Mouse (Mus musculus) CH12.LX (cell line): ENCODE results near the gene Spag6. TPM values are rescaled to one million over a fixed set of nuclear protein-coding genes. Genes with fewer than 3 reads are reported as not detected.

Experiments
- DNase-seq: peaks from one replicate; pipeline ENCODE4 v3.0.0-alpha.2; 2013; ENCODE audit errors: extremely low read depth
- H3K27ac ChIP-seq: 2 replicates; pipeline ENCODE4 v1.5.1; 2012; ENCODE audit warnings: low read depth, mild to moderate bottlenecking, control low read depth, moderate library complexity; ENCODE audit not compliant: insufficient read depth
- H3K27me3 ChIP-seq: replicated peaks from 2 replicates; pipeline ENCODE3; 2012; ENCODE audit warnings: inconsistent platforms
- H3K36me3 ChIP-seq, 2 experiments: replicated peaks in 1 of 2; 2 replicates each; pipeline versions ENCODE3 to v1.6.1; 2012; ENCODE audit warnings: inconsistent platforms in 1 of 2, low read length in 1 of 2, mild to moderate bottlenecking in 1 of 2, mixed read lengths in 1 of 2, moderate library complexity in 1 of 2; ENCODE audit not compliant: control insufficient read depth in 1 of 2, insufficient read depth in 1 of 2
- H3K4me1 ChIP-seq, 2 experiments: 2 replicates each; pipeline ENCODE4 v1.6.1; 2012; ENCODE audit warnings: inconsistent platforms in 1 of 2, moderate library complexity in 1 of 2; ENCODE audit not compliant: insufficient read depth in 2 of 2, control insufficient read depth in 1 of 2
- H3K4me2 ChIP-seq: 2 replicates; pipeline ENCODE4 v1.6.1; 2012; ENCODE audit warnings: low read depth, mild to moderate bottlenecking, control low read depth; ENCODE audit not compliant: poor library complexity, insufficient read depth, severe bottlenecking
- H3K4me3 ChIP-seq, 3 experiments: fragments of 150-350 bp in 1 of 3; sonication (generic) in 1 of 3; replicated peaks in 1 of 3; 2 replicates each; pipeline versions ENCODE3 to v1.5.1; 2011 to 2012; ENCODE audit warnings: low read depth in 2 of 3, low read length in 2 of 3, mild to moderate bottlenecking in 2 of 3, moderate library complexity in 2 of 3, control low read depth in 1 of 3, improper control_type of control experiment in 1 of 3, inconsistent platforms in 1 of 3, mixed read lengths in 1 of 3; ENCODE audit not compliant: poor library complexity in 1 of 3
- H3K79me2 ChIP-seq: replicated peaks from 2 replicates; pipeline ENCODE4 v1.6.1; 2012; ENCODE audit warnings: mild to moderate bottlenecking, moderate library complexity; ENCODE audit not compliant: control insufficient read depth, poor library complexity, insufficient read depth, severe bottlenecking; ENCODE audit errors: extremely low read depth
- H3K9ac ChIP-seq: 2 replicates; pipeline ENCODE4 v1.6.1; 2012; ENCODE audit warnings: low read depth, mild to moderate bottlenecking, control low read depth, moderate library complexity; ENCODE audit not compliant: insufficient read depth
- H3K9me3 ChIP-seq: replicated peaks from 2 replicates; pipeline ENCODE3; 2012; ENCODE audit warnings: low read length, inconsistent platforms, mixed read lengths
- BHLHE40 ChIP-seq: IDR thresholded peaks from 2 replicates; pipeline ENCODE4 v1.6.1; 2011; ENCODE audit warnings: mild to moderate bottlenecking, low read depth, low read length, improper control_type of control experiment
- CHD2 ChIP-seq: IDR thresholded peaks from 2 replicates; pipeline ENCODE4 v1.6.1; 2011; ENCODE audit warnings: low read length, improper control_type of control experiment
- E2F4 ChIP-seq: IDR thresholded peaks from 2 replicates; pipeline ENCODE4 v1.6.1; 2011; ENCODE audit warnings: low read depth, low read length, improper control_type of control experiment; ENCODE audit not compliant: insufficient replicate concordance
- ETS1 ChIP-seq: conservative IDR thresholded peaks from 2 replicates; pipeline ENCODE4 v1.6.1; 2012; ENCODE audit warnings: low read depth, mild to moderate bottlenecking, inconsistent platforms, low read length, improper control_type of control experiment, moderate library complexity
- HCFC1 ChIP-seq: IDR thresholded peaks from 2 replicates; pipeline ENCODE4 v1.6.1; 2012; ENCODE audit warnings: low read depth, mild to moderate bottlenecking, inconsistent platforms, low read length, improper control_type of control experiment
- IRF4 ChIP-seq: IDR thresholded peaks from 2 replicates; pipeline ENCODE4 v1.6.1; 2014; ENCODE audit warnings: low read depth, mild to moderate bottlenecking, inconsistent platforms, low read length, improper control_type of control experiment
- JUN ChIP-seq: IDR thresholded peaks from 2 replicates; pipeline ENCODE4 v1.6.1; 2011; ENCODE audit warnings: low read depth, mild to moderate bottlenecking, low read length, improper control_type of control experiment, moderate library complexity; ENCODE audit not compliant: insufficient read depth
- JUND ChIP-seq: conservative IDR thresholded peaks from 2 replicates; pipeline ENCODE4 v1.6.1; 2011; ENCODE audit warnings: low read depth, low read length, improper control_type of control experiment
- KAT2A ChIP-seq: IDR thresholded peaks from 2 replicates; pipeline ENCODE4 v1.6.1; 2012; ENCODE audit warnings: low read length, improper control_type of control experiment, inconsistent platforms; ENCODE audit not compliant: insufficient replicate concordance
- MAFK ChIP-seq: IDR thresholded peaks from 2 replicates; pipeline ENCODE4 v1.6.1; 2011; ENCODE audit warnings: low read length, improper control_type of control experiment; ENCODE audit not compliant: insufficient replicate concordance
- MAZ ChIP-seq: IDR thresholded peaks from 2 replicates; pipeline ENCODE4 v1.6.1; 2012; ENCODE audit warnings: low read depth, mild to moderate bottlenecking, inconsistent platforms, low read length, improper control_type of control experiment, moderate library complexity
- MXI1 ChIP-seq: IDR thresholded peaks from 2 replicates; pipeline ENCODE4 v1.6.1; 2011; ENCODE audit warnings: mild to moderate bottlenecking, low read depth, low read length, improper control_type of control experiment
- MYC ChIP-seq: IDR thresholded peaks from 2 replicates; pipeline ENCODE4 v1.6.1; 2011; ENCODE audit warnings: low read depth, mild to moderate bottlenecking, improper control_type of control experiment, low read length
- NELFE ChIP-seq: IDR thresholded peaks from 2 replicates; pipeline ENCODE4 v1.6.1; 2011; ENCODE audit warnings: low read depth, low read length, improper control_type of control experiment
- NRF1 ChIP-seq: IDR thresholded peaks from 2 replicates; pipeline ENCODE4 v1.6.1; 2014; ENCODE audit warnings: low read depth, mild to moderate bottlenecking, inconsistent platforms, low read length, improper control_type of control experiment, moderate library complexity
- PAX5 ChIP-seq: IDR thresholded peaks from 2 replicates; pipeline ENCODE4 v1.6.1; 2012; ENCODE audit warnings: low read length, inconsistent platforms, mixed read lengths
- POLR2AphosphoS2 ChIP-seq: IDR thresholded peaks from 2 replicates; pipeline ENCODE4 v1.6.1; 2011; ENCODE audit warnings: low read depth, low read length, improper control_type of control experiment
- RAD21 ChIP-seq: IDR thresholded peaks from 2 replicates; pipeline ENCODE4 v1.6.1; 2011; ENCODE audit warnings: low read depth, mild to moderate bottlenecking, low read length, improper control_type of control experiment, moderate library complexity
- RCOR1 ChIP-seq: conservative IDR thresholded peaks from 2 replicates; pipeline ENCODE4 v1.6.1; 2012; ENCODE audit warnings: low read depth, mild to moderate bottlenecking, inconsistent platforms, low read length, improper control_type of control experiment
- TBP ChIP-seq: conservative IDR thresholded peaks from 2 replicates; pipeline ENCODE4 v1.6.1; 2011; ENCODE audit warnings: low read depth, low read length, improper control_type of control experiment
- TCF12 ChIP-seq: IDR thresholded peaks from 2 replicates; pipeline ENCODE4 v1.6.1; 2014; ENCODE audit warnings: low read depth, mild to moderate bottlenecking, inconsistent platforms, low read length, improper control_type of control experiment
- UBTF ChIP-seq: IDR thresholded peaks from 2 replicates; pipeline ENCODE4 v1.6.1; 2012; ENCODE audit warnings: low read depth, mild to moderate bottlenecking, inconsistent platforms, low read length, improper control_type of control experiment, moderate library complexity
- USF1 ChIP-seq: IDR thresholded peaks from 2 replicates; pipeline ENCODE4 v1.6.1; 2014; ENCODE audit warnings: low read depth, mild to moderate bottlenecking, inconsistent platforms, low read length, improper control_type of control experiment
- USF2 ChIP-seq: conservative IDR thresholded peaks from 2 replicates; pipeline ENCODE4 v1.6.1; 2011; ENCODE audit warnings: low read depth, low read length, improper control_type of control experiment
- ZC3H11A ChIP-seq: IDR thresholded peaks from 2 replicates; pipeline ENCODE4 v1.6.1; 2012; ENCODE audit warnings: low read depth, mild to moderate bottlenecking, inconsistent platforms, low read length, improper control_type of control experiment
- ZKSCAN1 ChIP-seq: IDR thresholded peaks from 2 replicates; pipeline ENCODE4 v1.6.1; 2012; ENCODE audit warnings: low read depth, inconsistent platforms, low read length, improper control_type of control experiment, borderline replicate concordance
- ZMIZ1 ChIP-seq: IDR thresholded peaks from 2 replicates; pipeline ENCODE4 v1.6.1; 2012; ENCODE audit warnings: low read depth, mild to moderate bottlenecking, inconsistent platforms, low read length, improper control_type of control experiment
- dilution Hi-C: fragments of 300-500 bp; cut with MboI; formaldehyde crosslinking; loops from 2 replicates; pipeline ENCODE4 v1.14.3; 2020; ENCODE audit warnings: low sequenced_read_pairs; ENCODE audit not compliant: extremely low pct_unique_long_range_greater_than_20kb, extremely low pct_ligation_motif_present
- in situ Hi-C: fragments of 300-500 bp; cut with MboI; formaldehyde crosslinking; loops from 3 replicates; pipeline ENCODE4 v1.14.3; 2019; ENCODE audit warnings: low sequenced_read_pairs, low pct_ligation_motif_present, low pct_unique_long_range_greater_than_20kb, mixed read lengths
- polyA plus RNA-seq: library from polyadenylated mRNA; unstranded; fragments of >175 nt; gene quantifications from 2 replicates; pipeline ENCODE4 v1.2.1, GENCODE M21; 2012; ENCODE audit warnings: low read depth; ENCODE audit not compliant: insufficient read length
- total RNA-seq, 2 experiments: library from RNA; depleted of rRNA; stranded (reverse); fragments of 300-350 nt in 1 of 2; fragments of >200 nt in 1 of 2; gene quantifications; 2 replicates each; pipeline ENCODE4 v1.2.3; 2012 to 2014

Gene Spag6
- total and polyA plus RNA-seq, 3 experiments = 0.34 TPM; not detected in 2

- TF ChIP-seq TCF12 = no peak
- no peak for TF ChIP-seq MAZ
- TF ChIP-seq RCOR1 = no peak
- TF ChIP-seq NRF1 = no peak
- TF ChIP-seq PAX5 = no peak
- no peak for TF ChIP-seq ZC3H11A
- TF ChIP-seq POLR2AphosphoS2 = no peak
- TF ChIP-seq RAD21 = no peak
- TF ChIP-seq IRF4 = no peak
- TF ChIP-seq NELFE = no peak
- no peak for TF ChIP-seq CHD2
- TF ChIP-seq KAT2A = no peak
- TF ChIP-seq ETS1 = no peak
- H3K79me2 ChIP-seq = no peaks in the 10 kb centered on the region
- peaks cover 2% of the 10 kb centered on the region for H3K9me3 ChIP-seq
- H3K27ac ChIP-seq = no peak overlapping the region
- dilution Hi-C loops = no loop called here
- H3K4me1 ChIP-seq = peaks cover 0 to 7% of the 10 kb centered on the region in 2 experiments; a peak in 1 of 4 replicates
- no peak overlapping the region for H3K4me3 ChIP-seq
- peaks cover 2% of the 10 kb centered on the region for H3K27me3 ChIP-seq
- no peaks in the 10 kb centered on the region for H3K36me3 ChIP-seq
- no peak overlapping the region for H3K4me2 ChIP-seq
- no peak for DNase-seq
- in situ Hi-C loops = loop anchor here (25.0 kb wide), 2 partner anchors 310 to 660 kb away; partner anchors contain the start of genes A930004D18Rik, Dnajc1 and Skida1
- H3K9ac ChIP-seq = no peak overlapping the region
Measured at GRCm38 (mm10) chr2:18697591-18698244, 3.9 kb downstream of the Spag6 start.

- dilution Hi-C loops = no loop called here
- Histone ChIP-seq H3K9ac (no peak overlapping the region), H3K4me3 (no peak overlapping the region), H3K4me2 (no peak overlapping the region), H3K36me3 (no peaks in the 10 kb centered on the region), H3K79me2 (no peaks in the 10 kb centered on the region), H3K9me3 (peaks cover 2% of the 10 kb centered on the region), H3K4me1 (no peaks in the 10 kb centered on the region), H3K27ac (no peak overlapping the region), H3K27me3 (no peaks in the 10 kb centered on the region)
- no peak for DNase-seq
- TF ChIP-seq USF1 (no peak), MXI1 (no peak), UBTF (no peak), MYC (no peak), ZKSCAN1 (no peak), JUN (no peak), ZMIZ1 (no peak), RCOR1 (no peak), TBP (no peak), BHLHE40 (no peak), JUND (no peak), USF2 (no peak), POLR2AphosphoS2 (no peak), E2F4 (no peak), PAX5 (no peak), HCFC1 (no peak), MAFK (no peak)
- in situ Hi-C loops = loop anchor here (25.0 kb wide), 2 partner anchors 312 to 662 kb away; partner anchors contain the start of genes A930004D18Rik, Dnajc1 and Skida1
Measured at GRCm38 (mm10) chr2:18698663-18699385, 5.0 kb downstream of the Spag6 start.
